Mouse (Mus musculus): ENCODE measurements around the gene Stk11.

GRCm38 (mm10) chr10:80160455-80161371 lies 45.1 kb downstream of the Stk11 start:
- TF ChIP-seq GATA1 (IDR thresholded peaks at IDR 0.05; ENCODE audit: borderline replicate concordance, low read length), result no peak
- TF ChIP-seq TAL1 (conservative IDR thresholded peaks at IDR 0.05; ENCODE audit: low read depth, low read length), result no peak
- TF ChIP-seq CTCF (IDR thresholded peaks at IDR 0.05; ENCODE audit: low read depth, low read length), result no peak
- TF ChIP-seq POLR2AphosphoS5 (IDR thresholded peaks at IDR 0.05; ENCODE audit: insufficient replicate concordance, low read depth, low read length), result no peak
